Mouse (Mus musculus): ENCODE measurements around the gene Islr. TPM values are rescaled to one million over a fixed set of nuclear protein-coding genes. Genes with fewer than 3 reads are reported as not detected.
"Not testable (repeated sequence)": the region's sequence is repeated elsewhere in the genome, so short reads cannot be mapped to it uniquely, and the experiment has no call there.

Islr gene
- 28.0 and 29.1 TPM in 2 replicates for total RNA-seq (2021)
- long read RNA-seq, experiment 1, transcript Islr-202 (2 exons, 2,076 nt), result major isoform, 14 of 27 reads
- long read RNA-seq, experiment 1, partial matches to known transcripts, result 0 of 27 reads
- long read RNA-seq, experiment 1, other reads (novel, unspliced or antisense), result 10 of 27 reads
- long read RNA-seq, experiment 2, transcript Islr-201 (2 exons, 2,223 nt), result minor isoform, 5 of 27 reads
- long read RNA-seq, experiment 2, transcript Islr-202 (2 exons, 2,076 nt), result major isoform, 16 of 27 reads
- long read RNA-seq, experiment 2, partial matches to known transcripts, result 0 of 27 reads
- long read RNA-seq, experiment 2, other reads (novel, unspliced or antisense), result 6 of 27 reads

DNA sequence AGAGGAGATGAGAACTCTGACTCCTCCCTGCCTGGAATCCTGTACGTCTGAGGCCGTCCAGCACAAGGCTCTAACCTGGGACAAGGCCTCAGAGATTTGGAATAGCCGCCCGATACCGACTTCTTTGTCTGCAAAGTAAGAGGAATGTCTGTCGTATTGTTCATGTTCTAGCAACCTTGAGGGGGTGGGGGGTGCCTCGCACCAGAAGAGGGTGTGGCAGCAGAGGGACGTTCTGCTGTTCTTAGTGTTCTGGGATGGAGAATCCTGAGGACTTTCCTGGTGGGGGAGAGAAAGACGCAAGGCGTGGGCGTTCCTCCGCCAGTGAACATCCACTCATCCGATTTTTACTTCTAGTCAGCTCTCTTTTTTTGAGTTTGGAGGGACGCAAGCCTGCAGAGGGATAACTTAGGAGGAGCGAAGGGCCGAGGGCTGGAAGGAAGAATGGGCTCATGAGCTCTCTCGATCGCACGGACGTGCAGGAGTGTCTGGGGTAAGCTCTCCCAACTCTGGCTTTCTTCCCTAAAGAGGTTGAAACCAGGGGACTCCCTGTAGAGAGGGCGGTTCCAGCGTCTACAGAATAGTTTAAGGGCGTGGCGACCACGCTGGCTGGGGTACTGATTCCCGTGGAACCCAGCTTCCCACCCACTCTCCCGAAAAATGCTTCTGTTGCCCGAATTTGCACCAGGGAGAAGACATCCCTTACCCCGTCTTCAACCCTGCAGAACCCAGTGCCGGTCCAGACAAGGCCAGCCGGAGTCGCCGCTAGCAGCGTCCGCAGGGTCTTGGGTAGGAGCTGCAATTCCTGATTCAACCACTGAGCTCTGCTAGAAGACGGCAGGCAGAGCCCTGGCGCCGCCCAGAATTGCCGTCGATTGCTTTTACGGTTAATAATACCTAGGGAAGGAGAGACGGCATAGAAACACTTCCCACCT, at the start of gene Islr, which contains the start of gene Islr2:
TSS of gene Islr (minus strand) at position 791 of the 932 bp plus-strand sequence.
TSS of gene Islr2 (minus strand) at position 804 of the 932 bp plus-strand sequence.
- DNase-seq, result peak; percentile 81

DNA sequence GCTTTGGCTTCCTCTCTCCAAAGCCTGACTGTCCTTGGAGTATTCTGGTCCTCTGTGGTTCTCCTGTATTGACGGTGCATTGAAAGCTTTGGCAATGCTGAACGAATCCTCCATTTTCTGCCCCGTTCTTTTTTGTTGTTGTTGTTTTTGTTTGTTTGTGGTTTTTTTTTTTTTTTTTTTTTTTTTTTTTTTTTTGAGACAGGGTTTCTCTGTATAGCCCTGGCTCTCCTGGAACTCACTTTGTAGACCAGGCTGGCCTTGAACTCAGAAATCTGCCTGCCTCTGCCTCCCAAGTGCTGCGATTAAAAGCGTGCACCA, 49.7 kb upstream of the Islr start:
- DNase-seq, result not testable (repeated sequence)

DNA sequence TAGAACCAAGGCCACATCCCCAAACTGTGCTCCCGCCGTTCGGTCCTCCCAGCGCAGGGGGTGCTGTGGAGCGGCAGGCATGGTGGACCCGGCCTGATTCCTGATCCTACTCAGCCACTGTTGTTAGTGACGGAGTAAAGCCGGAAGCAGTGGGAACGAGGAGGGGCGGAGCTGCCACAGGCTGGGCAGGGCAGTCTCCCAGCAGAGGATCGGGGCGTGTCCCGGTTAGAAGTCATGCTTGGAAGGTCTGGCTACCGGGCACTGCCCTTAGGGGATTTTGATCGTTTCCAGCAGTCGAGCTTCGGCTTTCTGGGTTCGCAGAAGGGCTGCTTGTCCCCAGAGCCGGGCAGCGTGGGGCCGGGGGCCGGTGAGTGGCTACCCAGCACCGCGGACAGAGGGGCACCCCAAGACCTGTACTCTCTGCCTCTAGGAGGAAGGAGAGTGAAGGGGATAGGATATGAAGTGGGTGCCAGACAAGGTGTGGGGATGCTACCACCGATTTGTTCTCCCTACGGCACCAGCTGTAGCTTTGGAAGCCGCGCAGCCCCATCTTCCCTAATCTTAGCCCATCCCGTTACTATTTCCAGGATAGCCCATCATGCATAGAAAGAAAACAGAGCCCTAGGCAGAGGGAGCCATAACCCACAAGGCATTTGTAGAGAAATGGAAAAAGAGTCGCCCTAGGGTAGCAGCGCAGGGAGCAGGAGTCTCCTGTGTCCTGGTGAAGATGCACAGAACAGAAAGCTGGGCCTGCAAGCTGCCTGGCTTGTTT, 49.1 kb upstream of the Islr start, which contains the start of gene Stoml1:
TSS of gene Stoml1 (plus strand) at position 132 of the 772 bp plus-strand sequence.
- peak; percentile 97 for DNase-seq

DNA sequence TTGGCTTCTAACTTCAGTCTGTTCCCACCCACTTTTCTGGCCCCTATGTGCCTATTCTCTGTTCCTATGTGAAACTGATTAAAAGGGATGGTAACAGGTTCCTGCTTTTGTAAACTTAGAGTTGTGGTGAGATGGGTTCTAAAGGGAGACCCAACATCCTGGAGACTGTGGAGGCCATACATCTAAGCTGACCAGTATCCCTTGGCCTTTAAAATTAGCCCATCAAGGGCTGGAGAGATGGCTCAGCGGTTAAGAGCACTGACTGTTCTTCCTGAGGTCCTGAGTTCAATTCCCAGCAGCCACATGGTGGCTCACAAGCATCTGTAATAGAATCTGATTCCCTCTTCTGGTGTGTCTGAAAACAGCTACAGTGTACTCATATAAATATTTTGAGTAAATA, 46.6 kb upstream of the Islr start:
- not testable (repeated sequence) for DNase-seq

DNA sequence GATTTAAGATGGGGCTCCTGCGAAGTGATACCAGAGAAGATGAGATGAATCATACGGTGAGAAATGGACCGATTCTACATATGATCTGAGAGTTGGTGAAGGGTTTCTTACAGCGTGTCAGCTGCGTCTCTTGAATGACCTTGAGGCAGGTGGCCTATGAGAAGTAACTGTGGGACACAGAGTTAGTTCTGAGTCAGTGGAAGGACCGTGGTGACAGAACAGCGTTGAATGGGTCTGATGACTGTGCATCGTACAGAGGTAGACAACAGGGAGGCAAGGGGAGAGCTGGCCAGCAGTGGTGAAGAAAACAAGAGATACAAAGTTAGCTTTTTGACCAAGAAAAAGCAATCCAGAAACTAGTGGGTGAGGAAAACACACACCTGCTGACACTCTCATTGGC, 46.2 kb upstream of the Islr start:
- no peak for DNase-seq

DNA sequence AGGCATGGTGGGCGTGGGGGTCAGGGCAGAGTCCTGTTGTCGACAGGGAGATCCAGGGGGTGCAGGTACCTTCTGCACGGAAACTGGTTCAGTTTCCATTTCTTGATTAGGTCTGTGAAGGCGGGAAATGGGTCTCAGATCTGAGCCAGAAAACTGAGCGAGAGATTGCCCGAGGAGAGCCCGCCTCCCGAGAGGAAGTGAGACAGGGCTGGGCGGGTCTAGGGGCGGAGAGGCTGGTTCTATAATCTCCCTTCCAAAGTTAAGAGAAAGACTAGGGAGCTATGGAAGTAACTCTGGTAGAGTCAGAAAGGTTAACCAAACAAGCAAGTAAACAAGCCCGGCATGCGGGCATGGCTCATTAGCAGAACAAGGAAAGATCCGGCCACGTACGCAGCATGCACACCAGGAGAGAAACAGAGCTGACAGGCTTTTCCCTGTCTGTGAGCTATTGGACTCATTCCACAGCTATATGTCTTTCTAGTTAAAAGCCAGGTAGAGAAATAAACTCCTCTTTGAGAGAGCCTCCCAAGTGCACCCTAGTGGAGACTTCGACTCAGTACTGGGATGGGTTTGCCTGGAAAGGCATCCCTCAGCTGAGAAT, 45.6 kb upstream of the Islr start, which contains the start of gene Pml:
TSS of gene Pml (minus strand) at position 195 of the 601 bp plus-strand sequence.
- DNase-seq, result peak; percentile 90

DNA sequence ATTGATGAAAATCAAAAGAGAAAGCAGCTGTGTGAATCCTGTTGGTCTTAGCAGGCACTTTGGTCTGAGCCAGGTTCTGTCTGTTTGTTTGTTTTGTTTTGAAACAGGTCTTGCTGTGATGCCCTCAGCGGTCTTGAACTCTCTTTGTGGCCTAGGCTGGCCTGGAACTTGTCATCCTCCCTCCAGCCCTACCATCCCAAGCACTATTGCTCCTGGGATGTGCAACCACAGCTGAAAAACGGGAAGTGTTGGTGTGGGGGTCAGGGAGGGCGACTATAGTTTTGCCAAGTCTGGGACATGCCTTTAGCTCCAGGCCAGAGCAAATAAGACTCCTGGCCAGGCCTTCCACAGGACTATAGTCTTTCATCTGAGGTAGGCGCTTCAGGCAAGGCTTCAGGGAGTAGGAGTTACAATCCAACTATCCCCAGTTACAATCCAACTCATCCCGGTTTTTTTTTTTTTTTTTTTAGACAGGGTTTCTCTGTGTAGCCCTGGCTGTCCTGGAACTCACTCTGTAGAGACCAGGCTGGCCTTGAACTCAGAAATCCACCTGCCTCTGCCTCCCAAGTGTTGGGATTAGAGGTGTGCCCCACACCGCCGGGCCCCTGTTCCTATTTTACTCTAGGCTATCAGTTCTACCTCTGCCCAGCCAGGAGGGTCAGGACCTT, 44.8 kb upstream of the Islr start:
- DNase-seq, result no peak

DNA sequence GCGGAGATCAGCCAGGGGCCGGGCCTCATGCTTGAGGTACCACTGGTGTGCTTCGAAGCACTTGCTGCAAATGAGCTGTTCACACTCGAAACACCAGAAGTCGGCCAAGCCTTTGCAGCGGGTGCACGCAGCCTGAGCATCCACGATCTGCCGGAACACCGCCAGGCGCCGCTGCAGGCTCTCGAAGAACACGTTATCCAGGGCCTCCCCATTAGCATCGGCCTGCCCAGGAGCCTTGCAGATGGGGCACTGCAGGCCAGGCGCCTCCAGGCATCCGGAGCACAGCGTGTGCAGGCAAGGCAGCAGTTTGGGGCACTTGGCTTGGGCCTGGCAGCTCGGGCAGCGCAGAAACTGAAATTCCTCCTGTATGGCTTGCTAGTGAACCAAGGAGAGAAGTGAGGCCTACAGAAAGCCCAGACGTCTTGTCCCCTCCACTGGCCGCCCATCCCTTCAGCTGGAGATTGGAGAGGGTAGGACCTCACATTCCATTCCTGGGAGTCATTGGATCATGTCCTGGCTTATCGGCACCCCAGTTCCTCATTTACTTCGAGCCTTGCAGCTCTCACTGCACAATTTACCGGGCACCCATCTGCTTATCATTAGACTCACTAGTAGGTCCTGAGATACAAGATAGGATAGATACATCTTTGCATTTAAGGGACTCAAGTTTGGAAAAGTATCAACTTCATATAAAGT, 43.1 kb upstream of the Islr start:
- DNase-seq, result peak; percentile 93

DNA sequence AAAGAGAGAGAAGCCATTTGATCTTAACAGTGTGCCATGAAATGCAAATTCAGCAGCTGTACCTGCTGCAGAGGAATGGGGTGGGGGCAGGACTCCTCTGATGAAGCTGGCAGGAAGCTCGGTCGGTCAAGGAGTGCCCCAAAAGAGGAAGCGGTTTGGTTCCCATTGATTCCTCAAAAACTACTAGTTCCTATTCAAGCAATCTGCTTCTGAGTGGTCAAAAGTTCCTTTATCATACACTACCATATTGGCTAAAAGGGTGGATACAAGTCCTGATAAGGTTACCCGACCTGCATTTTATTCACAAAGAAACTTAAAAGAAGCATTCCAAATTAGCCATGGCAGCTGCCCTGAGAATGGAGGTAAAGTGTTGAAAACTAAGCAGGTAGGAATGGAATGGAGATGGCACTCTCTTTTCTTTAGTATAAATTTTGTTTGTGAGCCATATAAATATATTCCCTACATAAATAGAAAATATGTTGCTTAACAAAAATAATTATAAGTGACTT, 42.0 kb upstream of the Islr start:
- no peak for DNase-seq

DNA sequence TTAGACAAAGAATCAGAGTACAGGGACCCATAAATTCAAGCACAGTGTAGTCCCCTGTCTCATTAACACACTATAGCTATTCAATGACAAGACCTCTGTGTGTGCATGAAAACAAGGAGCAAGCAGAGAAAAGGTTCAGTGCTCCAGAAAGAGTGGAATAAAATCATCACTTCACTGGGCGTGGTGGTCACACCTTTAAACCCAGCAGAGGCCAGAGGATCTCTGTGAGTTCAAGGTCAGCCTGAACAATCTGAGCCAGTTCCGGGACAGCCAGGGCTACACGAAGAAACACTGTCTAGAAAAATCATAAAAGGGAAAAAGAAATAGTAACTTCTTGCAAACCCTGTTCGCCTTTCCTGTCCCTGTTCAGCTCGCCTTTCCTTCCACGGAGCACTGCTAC, 39.6 kb upstream of the Islr start:
- DNase-seq, result no peak

DNA sequence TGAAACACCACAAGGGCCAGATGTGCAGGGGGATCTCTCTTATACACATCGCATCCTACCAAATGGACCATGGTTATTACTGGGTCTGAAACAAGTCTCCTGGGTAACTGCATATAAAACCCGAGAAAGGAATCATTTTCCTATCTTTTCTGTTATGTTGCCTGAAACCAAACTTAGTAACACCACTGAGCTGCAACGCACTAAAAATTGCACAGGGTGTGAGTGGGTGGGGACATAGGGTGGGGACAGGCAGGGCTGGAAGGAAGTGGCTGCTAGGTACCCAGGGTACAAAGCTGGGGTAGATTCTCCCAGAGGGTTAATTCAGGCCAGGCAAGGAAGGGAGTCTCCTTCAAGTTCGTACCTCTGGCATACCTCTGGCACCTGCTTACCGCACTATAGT, 38.6 kb upstream of the Islr start:
- DNase-seq, result no peak

DNA sequence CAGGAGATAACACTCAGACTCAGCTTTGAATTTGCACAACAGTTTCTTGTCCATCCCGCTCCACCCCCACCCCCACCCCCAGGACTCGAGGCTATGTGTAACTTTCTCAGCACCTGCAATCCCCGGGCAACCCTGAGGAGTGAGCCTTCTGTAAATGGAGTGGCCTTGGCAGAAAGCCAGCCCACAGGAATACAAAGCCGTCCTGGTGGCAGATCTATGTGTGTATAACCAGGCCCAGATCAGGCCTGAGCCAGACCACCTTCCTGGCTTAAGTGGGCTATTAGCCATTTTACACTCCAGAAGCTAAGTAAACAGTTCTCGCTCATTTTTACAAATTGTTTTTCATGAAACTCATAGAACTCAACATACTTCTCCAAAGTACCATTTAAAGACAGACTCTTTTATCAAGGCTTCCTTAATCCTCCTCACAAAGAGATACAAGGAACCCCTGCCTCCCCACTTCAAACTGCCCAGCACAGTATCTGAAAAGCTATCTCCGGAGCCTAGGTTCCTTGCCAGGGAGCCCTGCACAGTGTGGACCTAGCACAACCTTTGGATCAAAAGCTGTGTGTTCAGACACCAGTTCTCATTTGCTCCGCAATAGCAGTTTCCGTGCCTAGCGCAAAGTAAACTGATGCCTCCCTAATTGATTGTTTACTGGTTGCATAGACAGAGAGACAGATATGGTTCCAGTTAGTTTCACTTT, 37.8 kb upstream of the Islr start:
- DNase-seq, result peak; percentile 81

DNA sequence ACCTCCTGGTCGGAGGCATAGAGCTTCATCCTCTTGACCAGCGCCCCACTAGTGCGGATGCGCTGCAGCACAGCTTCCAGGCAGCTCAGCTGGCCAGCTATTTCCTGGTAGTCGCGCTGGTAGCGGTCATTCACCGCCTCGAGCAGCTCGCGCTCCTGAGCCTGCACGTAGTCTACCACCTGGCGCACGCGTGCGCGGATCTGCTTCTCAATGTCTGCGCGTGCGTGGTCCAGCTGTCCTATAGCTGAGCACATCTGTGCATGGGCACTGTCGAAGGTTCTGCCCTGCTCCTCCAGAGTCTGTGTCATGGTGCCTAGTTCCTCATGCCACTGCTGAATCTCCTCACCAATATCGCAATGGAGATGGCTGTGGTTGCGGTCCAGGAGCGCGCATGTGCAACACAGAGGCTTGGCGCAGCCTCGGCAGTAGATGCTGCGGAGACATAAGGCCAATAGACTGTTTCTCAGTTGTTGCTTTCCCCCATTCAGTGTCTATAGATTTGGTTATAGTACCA, 30.5 kb upstream of the Islr start:
- DNase-seq, result no peak

DNA sequence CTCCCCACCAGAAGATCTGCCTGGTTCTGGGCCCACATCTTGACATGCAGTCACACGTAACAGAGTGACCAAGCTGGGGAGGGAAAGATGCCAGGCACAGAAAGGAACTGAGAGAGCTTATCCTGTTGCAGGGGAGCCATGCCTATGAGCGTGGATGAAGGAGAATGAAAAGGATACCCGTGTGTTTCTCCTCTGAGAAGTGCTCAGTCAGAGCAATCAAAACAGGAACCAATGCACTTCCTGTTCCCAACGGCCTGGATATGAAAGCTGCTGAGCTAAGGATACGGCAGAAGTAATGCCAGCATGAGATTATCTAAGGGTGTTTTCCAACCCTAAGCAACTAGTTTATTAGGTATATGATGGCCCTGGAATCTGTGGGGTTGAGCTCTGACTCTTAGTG, 28.3 kb upstream of the Islr start:
- peak; percentile 7 for DNase-seq

DNA sequence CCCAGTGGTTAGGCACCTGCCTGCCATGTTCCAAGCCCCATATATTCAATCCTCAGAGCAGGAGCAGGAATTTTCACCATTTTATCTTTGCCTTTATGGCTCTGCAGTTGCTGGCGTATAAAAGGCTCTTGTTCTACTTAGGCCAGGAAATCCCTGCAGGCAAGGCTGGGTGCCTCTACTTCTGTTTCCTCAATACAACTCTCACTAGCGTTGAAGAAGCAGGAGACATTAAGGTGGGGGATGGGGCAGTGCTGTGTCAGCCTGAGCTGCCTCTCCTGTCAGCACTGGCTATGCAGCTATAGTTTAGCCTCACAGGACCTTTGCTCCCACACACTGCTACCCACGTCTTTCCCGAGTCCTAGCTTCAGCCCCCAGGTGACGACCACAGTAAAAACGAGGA, 27.6 kb upstream of the Islr start:
- DNase-seq, result peak; percentile 19

DNA sequence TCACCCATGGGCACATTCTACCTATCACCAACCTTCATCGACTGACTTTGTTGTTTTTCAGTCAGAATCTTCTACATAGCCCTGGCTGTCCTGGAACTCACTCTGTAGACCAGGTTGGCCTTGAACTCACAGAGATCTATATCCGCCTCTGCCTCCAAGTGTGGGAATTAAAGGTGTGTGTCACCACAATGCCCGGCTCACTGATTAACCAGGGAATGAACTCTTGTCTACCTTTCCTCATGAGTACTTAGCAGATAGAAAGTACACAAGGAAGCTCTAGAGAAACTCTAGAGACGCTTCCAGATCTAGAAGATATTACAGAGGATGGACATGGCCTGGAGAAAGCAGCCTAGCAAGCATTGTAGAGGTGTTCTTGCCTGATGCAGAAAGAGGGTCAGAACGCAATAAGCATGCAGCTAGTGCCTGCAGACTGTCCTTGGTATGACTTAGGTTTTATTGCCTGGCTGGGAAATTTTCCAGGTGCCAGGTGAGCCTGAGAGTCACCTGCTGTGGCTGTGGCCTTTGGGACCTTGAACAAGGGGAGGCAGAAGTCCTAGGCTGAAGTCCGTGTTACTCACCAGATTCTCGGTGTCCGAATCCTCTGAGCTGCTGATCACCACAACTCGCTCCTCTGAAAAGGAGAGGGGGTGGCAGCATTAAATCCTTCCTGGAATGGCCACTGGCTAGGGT, 24.8 kb upstream of the Islr start:
- DNase-seq, result no peak

DNA sequence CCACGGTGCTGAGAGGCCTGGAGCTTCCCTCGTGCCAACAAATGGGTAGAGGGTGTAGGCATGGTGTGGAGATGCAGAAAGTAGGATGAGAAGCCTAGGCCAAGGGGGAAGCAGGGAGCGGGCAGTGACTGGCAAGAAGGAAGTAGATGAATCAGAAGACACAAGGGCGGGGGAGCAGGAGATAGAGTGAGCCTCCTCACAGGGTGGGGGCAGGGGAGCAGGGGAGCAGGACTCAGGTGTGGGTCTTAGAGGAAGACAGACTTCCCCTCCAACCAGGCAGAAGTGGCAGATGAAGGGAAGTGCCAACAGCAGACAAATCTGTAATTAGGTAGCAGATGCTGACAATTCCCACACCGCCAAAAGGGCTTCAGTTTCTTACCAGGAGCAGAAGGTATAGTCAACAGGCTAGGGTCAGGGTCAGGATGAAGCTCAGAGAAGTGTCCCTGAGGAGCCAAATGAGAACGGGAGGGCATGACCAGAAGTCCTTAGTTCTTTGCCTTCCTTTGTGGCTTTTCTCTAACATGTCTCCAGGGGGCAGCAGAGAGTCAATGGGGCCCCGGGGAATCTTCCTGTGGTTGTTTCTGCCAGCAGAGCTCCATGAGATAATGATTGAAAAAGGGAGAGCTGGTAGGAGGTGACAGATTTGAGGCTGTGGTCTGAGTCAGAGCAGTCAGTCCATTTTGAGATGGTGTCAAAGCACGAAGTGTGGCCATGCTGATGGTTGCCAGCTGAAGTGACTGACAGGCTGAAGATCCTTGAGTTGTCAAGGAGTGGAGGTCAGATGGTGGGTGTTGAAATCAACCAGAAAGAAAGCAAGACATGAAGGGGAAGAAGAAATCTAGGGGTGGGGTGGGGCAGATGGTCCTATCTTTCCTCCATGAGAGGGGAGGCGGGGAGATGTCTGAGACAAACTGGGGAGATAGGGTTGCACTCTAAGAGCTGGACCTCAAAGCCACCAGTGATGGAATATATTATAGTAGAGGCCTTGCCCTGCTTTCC, 22.1 kb upstream of the Islr start:
- peak; percentile 83 for DNase-seq

DNA sequence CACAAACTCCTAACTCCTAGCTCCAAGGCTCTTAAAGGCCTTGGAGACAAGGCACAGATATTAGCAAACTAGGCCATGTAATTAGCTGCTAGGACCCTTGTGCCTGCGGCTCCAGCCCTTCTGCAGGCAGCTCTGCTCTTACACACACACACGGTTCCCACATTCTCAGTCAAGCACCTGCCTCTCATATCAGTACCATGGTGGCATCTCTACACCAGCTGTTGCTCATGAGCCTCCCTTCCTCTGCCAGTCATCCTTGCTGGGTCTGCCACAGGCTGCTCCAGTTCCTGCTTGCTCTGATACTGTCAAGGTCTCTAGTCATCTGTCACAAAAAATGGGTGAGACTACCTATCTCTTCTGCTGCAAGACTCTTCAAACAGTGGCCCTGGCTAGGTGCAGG, 20.2 kb upstream of the Islr start:
- no peak for DNase-seq
